Mouse (Mus musculus) lung, embryonic 16.5 days (tissue): ENCODE measurements around the gene Gab2. TPM values are rescaled to one million over a fixed set of nuclear protein-coding genes. Genes with fewer than 3 reads are reported as not detected.

Experiments
- ATAC-seq: fragments of 200-750 bp; cut with Nextera tagmentation; 2 replicates; pipeline ENCODE4 v1.8.0; 2017; ENCODE audit warnings: low read depth, mild to moderate bottlenecking, moderate library complexity
- H3K27ac ChIP-seq: fragments of 300-500 bp; sonication (generic); 2 replicates; pipeline ENCODE4 v1.5.1; 2014; ENCODE audit warnings: mild to moderate bottlenecking, control low read depth, low read length
- H3K27me3 ChIP-seq: fragments of 300-500 bp; sonication (generic); 2 replicates; pipeline ENCODE4 v1.6.1; 2014; ENCODE audit warnings: low read depth, low read length, mixed read lengths; ENCODE audit not compliant: control insufficient read depth, insufficient read depth
- H3K36me3 ChIP-seq: fragments of 300-500 bp; sonication (generic); 2 replicates; pipeline ENCODE4 v1.6.1; 2014; ENCODE audit warnings: low read length; ENCODE audit not compliant: control insufficient read depth, insufficient read depth
- H3K4me1 ChIP-seq: fragments of 300-500 bp; sonication (generic); replicated peaks from 2 replicates; pipeline ENCODE4 v1.6.1; 2014; ENCODE audit warnings: low read length, mixed read lengths; ENCODE audit not compliant: control insufficient read depth, insufficient read depth
- H3K4me2 ChIP-seq: fragments of 300-500 bp; sonication (generic); 2 replicates; pipeline ENCODE4 v1.6.1; 2014; ENCODE audit warnings: low read depth, low read length, control low read depth
- H3K4me3 ChIP-seq: fragments of 300-500 bp; sonication (generic); 2 replicates; pipeline ENCODE4 v1.5.1; 2014; ENCODE audit warnings: mild to moderate bottlenecking, low read length, control low read depth
- H3K9ac ChIP-seq: fragments of 300-500 bp; sonication (generic); 2 replicates; pipeline ENCODE4 v1.6.1; 2014; ENCODE audit warnings: low read length, control low read depth
- H3K9me3 ChIP-seq: fragments of 300-500 bp; sonication (generic); 2 replicates; pipeline ENCODE4 v1.6.1; 2016; ENCODE audit warnings: low read length; ENCODE audit not compliant: control insufficient read depth
- WGBS: fragments of 180-500 bp; shearing (Covaris S2); extraction: QIAGEN DNeasy Blood & Tissue Kit; methylation state at CpG from one replicate; pipeline ENCODE4 v1.1.7; 2014; 5-methylcytosine and 5-hydroxymethylcytosine counted together
- polyA plus RNA-seq: library from polyadenylated mRNA; unstranded; fragments of >200 nt; fragmentation: Nextera tagmentation; extraction: Ambion mirVana; gene quantifications from 2 replicates; pipeline ENCODE4 v1.2.1, GENCODE M21; 2015

The Gab2 gene
- polyA plus RNA-seq, 1 experiment from 2014 or later: 8.9 TPM

DNA sequence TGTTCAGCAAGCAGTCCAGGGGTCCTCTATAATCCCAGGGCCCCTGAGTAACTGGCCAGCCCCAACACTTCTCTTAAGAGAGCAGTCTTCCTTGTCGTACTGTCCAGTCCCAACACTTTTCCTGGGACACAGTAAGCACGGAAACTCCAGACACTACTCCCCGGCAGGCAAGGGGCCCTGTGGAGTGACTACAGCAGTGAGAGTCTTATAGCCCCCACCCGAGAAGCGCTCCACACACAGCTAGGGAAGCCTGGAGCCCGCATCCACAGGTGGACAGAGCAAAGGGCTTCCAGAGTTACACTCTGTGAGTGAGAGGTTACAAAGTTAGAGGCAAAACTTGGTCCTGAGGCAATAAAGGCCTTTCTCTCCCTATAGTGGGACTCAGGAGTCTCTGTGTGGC lies 268.1 kb downstream of the Gab2 start:
- Histone ChIP-seq H3K9me3 (no peaks in the 10 kb centered on the region), H3K9ac (no peak overlapping the region), H3K27me3 (no peaks in the 10 kb centered on the region), H3K4me3 (no peak overlapping the region), H3K27ac (no peak overlapping the region), H3K36me3 (no peaks in the 10 kb centered on the region), H3K4me2 (no peak overlapping the region), H3K4me1 (peaks cover 6% of the 10 kb centered on the region)
- ATAC-seq: no peak
- WGBS: 86% methylated on average over 6 of the region's 6 CpGs

- H3K4me2 ChIP-seq: no peak overlapping the region
- no peaks in the 10 kb centered on the region for H3K36me3 ChIP-seq
- H3K4me3 ChIP-seq: no peak overlapping the region
- no peaks in the 10 kb centered on the region for H3K27me3 ChIP-seq
- no peaks in the 10 kb centered on the region for H3K9me3 ChIP-seq
- ATAC-seq: no peak
- 80% methylated on average over 5 of the region's 5 CpGs for WGBS
- H3K27ac ChIP-seq: no peak overlapping the region
- H3K4me1 ChIP-seq: peaks cover 14% of the 10 kb centered on the region
- H3K9ac ChIP-seq: no peak overlapping the region
Observed at GRCm38 (mm10) chr7:97350891-97351290, 269.5 kb downstream of the Gab2 start.

DNA sequence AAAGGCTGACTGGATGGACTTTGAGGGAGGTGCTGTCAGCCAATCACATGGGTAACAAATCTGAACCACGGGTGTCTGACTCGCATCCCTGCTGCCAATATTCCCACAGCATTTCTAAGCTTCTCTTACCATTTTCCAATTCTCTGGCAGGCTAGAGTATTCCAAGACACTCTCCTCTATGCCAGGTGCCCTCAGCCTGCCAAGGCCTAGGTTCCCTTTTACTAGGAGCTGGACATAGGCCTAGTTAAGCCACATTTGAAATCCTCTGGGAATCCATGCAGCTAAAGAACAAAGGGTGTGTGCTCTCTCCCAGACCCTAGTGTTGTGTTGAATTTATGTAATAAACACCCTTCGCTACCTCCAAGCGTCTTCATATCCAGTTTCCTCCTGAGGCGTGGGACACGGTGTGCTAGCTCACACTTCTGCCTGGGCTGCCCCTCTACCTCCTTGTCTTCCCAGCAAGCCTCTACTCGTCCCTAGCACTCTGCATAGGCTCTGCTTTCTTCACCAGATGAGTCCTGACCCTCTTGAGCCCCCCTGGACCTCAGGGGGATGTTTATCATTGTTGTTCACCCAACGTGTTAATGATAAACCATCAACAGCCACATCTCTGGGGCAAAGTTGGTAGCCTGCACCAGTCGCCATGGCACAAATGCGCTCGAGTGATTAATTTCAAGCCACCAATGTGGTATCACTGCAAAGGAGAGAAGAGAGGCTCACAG lies 270.6 kb downstream of the Gab2 start:
- 82% methylated on average over 11 of the region's 11 CpGs for WGBS
- Histone ChIP-seq H3K9ac (no peak overlapping the region), H3K27me3 (no peaks in the 10 kb centered on the region), H3K36me3 (no peaks in the 10 kb centered on the region), H3K4me2 (no peak overlapping the region), H3K9me3 (no peaks in the 10 kb centered on the region), H3K4me3 (no peak overlapping the region), H3K4me1 (peaks cover 23% of the 10 kb centered on the region), H3K27ac (no peak overlapping the region)
- ATAC-seq: no peak

DNA sequence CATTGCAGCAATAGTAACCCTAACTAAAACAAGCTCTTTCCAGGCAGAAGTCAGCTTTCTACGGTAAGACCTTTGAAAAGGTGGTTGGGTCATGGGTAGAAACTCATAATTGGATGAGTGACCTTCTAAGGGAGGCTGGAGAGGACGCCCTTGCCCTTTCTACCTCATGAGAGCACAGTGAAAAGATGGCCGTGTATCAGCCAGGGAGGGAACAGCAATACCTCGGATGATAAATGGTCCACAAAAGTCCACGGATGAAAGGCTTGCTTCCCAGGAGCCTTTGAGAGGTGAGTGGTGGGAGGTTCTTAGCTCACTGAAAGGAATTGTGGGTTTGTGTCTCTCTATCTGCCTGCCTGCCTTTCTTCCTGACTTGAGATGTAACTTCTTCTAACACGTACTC lies 272.0 kb downstream of the Gab2 start:
- no peak overlapping the region for H3K9ac ChIP-seq
- 82% methylated on average over 6 of the region's 6 CpGs for WGBS
- no peak overlapping the region for H3K27ac ChIP-seq
- peaks cover 24% of the 10 kb centered on the region for H3K4me1 ChIP-seq
- no peak for ATAC-seq
- no peaks in the 10 kb centered on the region for H3K36me3 ChIP-seq
- H3K9me3 ChIP-seq: no peaks in the 10 kb centered on the region
- H3K4me2 ChIP-seq: no peak overlapping the region
- no peak overlapping the region for H3K4me3 ChIP-seq
- H3K27me3 ChIP-seq: no peaks in the 10 kb centered on the region

GRCm38 (mm10) chr7:97355068-97355841 lies 273.9 kb downstream of the Gab2 start:
- Histone ChIP-seq H3K4me1 (peaks cover 24% of the 10 kb centered on the region), H3K36me3 (no peaks in the 10 kb centered on the region), H3K9me3 (no peaks in the 10 kb centered on the region), H3K4me3 (no peak overlapping the region), H3K27me3 (no peaks in the 10 kb centered on the region), H3K4me2 (0 out of 2 replicates have a peak overlapping the region, but pooled peaks have one; percentile 8), H3K9ac (no peak overlapping the region), H3K27ac (peak overlapping the region; percentile 67)
- peak; percentile 75 for ATAC-seq
- 24% methylated on average over 13 of the region's 13 CpGs for WGBS

- ATAC-seq: 0 out of 2 replicates have a peak, but pooled peaks have one; percentile 15
- no peak overlapping the region for H3K9ac ChIP-seq
- no peaks in the 10 kb centered on the region for H3K36me3 ChIP-seq
- H3K9me3 ChIP-seq: no peaks in the 10 kb centered on the region
- H3K4me2 ChIP-seq: no peak overlapping the region
- 46% methylated on average over 5 of the region's 5 CpGs for WGBS
- peak overlapping the region; percentile 67 for H3K27ac ChIP-seq
- H3K27me3 ChIP-seq: no peaks in the 10 kb centered on the region
- no peak overlapping the region for H3K4me3 ChIP-seq
- peaks cover 24% of the 10 kb centered on the region for H3K4me1 ChIP-seq
Observed at GRCm38 (mm10) chr7:97356253-97356652, 274.9 kb downstream of the Gab2 start.

DNA sequence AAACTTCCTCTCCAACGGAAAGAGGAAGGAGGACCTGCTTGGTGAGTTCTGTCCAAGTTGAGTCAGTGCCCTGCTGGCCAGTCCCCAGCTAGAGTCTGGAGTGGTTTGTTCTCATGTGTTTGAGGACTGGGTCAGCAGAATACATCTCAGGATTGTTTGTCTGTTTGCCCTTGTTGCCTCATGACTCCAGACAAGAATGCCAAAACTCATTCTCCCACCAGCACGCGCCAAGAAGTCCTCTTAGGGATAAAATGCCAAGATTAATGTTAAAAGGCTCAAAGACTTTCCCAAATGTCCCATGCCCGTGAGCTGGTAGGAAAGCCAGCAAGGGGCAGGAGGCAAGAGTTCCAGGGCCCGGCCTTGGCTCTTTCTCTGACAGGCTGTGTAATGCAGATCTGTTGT lies 275.5 kb downstream of the Gab2 start:
- H3K9ac ChIP-seq: no peak overlapping the region
- H3K27ac ChIP-seq: peak overlapping the region; percentile 67
- H3K27me3 ChIP-seq: no peaks in the 10 kb centered on the region
- H3K4me1 ChIP-seq: peaks cover 24% of the 10 kb centered on the region
- 40% methylated on average over 5 of the region's 5 CpGs for WGBS
- no peaks in the 10 kb centered on the region for H3K9me3 ChIP-seq
- ATAC-seq: peak; percentile 67
- no peaks in the 10 kb centered on the region for H3K36me3 ChIP-seq
- H3K4me2 ChIP-seq: no peak overlapping the region
- no peak overlapping the region for H3K4me3 ChIP-seq

DNA sequence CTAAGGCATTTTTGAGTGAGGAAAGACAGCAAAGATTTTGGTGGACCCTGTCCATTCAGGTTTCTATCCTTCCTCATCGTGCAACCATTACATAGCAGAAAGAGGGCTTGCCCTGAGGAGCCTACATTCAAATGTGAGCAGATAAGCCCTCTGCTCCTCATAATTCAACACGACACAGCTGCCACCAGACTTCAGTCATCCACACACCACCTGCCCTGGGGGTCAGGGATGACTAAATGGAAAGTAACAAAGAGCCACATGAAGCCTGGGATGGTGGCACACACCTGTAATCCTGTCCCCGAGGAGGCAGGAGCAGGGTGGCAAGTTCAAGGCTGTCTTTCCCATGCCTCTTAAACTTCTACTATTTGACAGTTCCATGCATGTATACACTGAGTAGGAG lies 276.5 kb downstream of the Gab2 start:
- no peak overlapping the region for H3K27ac ChIP-seq
- no peaks in the 10 kb centered on the region for H3K27me3 ChIP-seq
- H3K4me3 ChIP-seq: no peak overlapping the region
- 68% methylated on average over 3 of the region's 3 CpGs for WGBS
- no peak overlapping the region for H3K4me2 ChIP-seq
- peaks cover 24% of the 10 kb centered on the region for H3K4me1 ChIP-seq
- ATAC-seq: no peak
- no peaks in the 10 kb centered on the region for H3K36me3 ChIP-seq
- no peak overlapping the region for H3K9ac ChIP-seq
- no peaks in the 10 kb centered on the region for H3K9me3 ChIP-seq

- 83% methylated on average over 4 of the region's 4 CpGs for WGBS
- Histone ChIP-seq H3K27ac (no peak overlapping the region), H3K4me2 (no peak overlapping the region), H3K9ac (no peak overlapping the region), H3K4me1 (peaks cover 24% of the 10 kb centered on the region), H3K36me3 (no peaks in the 10 kb centered on the region), H3K27me3 (no peaks in the 10 kb centered on the region), H3K4me3 (no peak overlapping the region), H3K9me3 (no peaks in the 10 kb centered on the region)
- ATAC-seq: no peak
Observed at GRCm38 (mm10) chr7:97358347-97358746, 277.0 kb downstream of the Gab2 start.
